Mouse (Mus musculus) frontal cortex, adult (tissue): Measurements from ENCODE around the gene Erf.
A peak's percentile ranks its signal among the peaks of the same experiment; 100 is the strongest.

Source experiments
- ATAC-seq: cut with Nextera tagmentation; 2 replicates; pipeline ENCODE4 v1.9.2; 2017; ENCODE audit warnings: mild to moderate bottlenecking, moderate library complexity, mixed read lengths; ENCODE audit not compliant: low TSS enrichment

Erf gene

DNA sequence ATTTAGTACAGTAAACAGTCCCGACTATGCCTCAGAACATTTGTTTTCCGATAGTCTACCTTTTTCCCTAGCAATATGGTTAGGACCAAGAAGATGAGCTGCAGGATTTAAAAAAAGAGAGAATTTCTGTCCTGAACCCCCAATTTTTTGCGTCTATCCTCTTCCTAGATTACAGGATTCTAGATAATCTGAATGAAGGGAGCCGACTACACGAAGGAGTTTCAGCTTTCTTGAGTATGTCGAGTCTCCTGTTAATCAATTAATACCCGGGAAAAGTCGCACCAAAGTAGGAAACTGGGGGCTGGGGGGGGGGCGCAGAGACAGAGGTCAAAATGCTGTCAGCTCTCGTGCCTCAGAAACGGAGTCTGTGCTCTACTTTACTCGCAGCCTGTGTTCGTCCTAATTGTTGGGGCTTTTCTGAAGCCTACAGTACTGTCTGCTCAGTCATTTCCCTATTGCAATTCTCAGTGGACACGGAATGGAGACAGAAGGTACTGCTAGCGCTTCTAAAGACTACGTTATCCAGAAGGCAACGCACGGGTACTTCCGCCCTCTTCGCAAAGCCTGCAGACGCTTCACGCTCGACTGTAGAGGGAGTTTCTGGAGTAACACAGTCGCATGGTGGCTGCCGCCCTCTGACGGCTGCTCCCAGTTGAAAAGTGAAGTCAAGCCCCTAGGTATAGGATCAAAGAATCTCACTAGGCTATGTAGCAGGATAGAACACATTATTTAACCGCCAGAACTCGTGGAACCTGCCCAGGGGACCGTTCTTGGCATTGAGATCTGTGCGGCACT, 11.5 kb downstream of the Erf start:
- peak; percentile 56 for ATAC-seq

DNA sequence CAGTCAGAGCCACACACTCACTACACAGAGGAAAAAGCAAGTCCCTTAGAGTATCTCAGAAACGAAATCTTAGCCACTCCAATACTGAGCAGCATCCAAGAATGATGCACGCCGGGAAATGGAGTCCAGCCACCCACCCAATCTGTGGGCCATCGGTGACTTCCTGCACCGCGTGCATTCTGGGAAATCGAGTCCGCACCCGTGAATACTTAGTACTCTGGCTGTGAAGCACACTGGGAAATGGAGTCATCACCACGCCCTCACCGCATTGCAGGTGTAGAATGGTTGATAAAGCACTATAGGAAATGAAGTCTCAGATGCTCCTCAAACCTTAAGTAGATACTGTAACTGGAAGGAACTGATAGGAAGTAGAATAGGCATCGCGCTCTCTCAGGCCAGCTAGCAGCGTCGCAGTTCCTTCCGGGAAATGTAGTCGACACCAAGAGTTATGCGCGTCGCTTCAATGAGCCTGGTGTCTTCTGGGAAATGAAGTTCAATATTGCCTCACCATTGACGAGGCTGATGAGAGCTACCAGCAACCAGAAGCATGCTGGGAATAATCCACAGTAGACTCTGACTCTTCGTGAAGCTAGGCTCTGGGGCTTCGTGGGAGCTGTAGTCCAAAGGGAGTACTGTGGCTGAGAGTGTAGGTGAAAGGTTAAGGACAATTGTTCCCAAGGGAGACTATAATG, 12.4 kb downstream of the Erf start:
- ATAC-seq = peak; percentile 69

DNA sequence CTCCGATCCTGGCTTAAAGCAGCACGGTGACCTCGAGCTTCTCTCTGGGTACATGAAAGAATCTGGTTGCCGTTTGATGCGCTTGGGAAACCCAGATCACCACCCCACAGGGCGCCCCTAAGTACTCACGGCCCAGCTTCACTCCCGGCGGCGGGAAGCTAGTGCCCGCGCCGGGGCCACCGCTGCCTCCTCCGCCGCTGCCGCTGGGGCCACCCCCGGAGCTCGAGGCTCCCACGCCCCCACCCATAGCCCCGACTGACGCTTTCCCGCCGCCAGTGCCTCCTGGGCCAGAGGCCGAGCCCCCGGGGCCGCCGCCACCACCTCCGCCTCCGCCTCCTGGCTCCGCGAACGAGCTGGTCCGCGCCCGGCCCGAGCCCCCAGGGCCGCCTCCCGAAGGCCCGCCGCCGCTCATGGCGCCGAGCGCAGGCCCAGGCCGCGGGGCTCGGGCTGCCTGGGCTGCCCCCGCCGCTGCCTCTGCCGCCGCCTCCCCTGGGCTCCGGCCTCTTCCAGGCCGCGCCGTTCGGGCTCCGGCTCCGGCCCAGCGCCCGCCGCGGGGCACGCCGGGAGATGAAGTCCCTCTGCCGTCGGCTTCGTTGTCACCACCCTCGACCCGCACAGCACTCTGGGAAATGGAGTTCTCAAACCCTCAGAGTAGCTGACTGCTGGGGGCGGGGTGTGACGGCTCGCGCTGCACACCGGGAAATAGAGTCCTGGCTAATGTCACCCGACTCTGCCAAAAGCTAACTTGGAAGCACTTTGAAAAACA, 13.1 kb downstream of the Erf start, which contains the start of gene Gsk3a:
Gene Gsk3a (minus strand): TSS at position 603 of the 766 bp plus-strand sequence.
- ATAC-seq = peak; percentile 67

DNA sequence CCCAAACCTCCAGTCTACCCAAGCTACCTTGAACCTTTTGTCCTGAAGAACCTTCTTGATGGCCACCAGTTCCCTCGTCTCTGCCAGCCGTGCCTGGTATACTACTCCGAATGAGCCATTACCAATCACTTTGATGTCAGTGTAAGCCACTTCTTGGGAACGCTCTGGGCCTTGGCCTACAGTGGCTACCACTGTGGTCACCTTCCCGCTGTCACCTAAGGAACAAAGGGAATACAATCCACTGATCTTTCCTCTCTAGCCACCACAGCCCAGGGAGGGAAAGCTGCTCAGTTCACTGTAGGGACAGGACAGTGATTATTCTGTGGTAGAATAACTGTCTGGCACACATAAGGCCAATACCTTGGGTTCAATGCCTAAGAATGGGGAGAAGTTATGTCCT, 15.0 kb downstream of the Erf start:
- ATAC-seq = no peak

DNA sequence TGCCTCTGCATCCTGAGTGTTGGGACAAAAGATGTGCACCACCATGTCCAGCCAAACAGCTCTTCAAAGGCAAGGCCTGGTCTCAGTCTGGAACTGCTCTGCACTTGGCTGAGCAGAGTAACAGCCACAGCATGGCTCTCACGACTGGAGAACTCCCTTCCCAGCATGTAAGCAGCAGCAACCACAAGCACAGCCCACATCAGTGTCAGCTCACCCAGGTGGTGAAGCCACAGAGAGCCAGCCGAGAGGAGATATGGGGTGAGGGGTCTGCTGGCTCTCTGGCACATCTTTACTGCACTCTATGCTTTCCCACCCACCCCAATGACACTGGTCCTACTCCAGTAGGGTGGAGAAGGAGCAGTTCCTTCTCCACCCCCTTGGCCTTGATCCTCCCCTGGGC, 17.5 kb downstream of the Erf start:
- no peak for ATAC-seq

DNA sequence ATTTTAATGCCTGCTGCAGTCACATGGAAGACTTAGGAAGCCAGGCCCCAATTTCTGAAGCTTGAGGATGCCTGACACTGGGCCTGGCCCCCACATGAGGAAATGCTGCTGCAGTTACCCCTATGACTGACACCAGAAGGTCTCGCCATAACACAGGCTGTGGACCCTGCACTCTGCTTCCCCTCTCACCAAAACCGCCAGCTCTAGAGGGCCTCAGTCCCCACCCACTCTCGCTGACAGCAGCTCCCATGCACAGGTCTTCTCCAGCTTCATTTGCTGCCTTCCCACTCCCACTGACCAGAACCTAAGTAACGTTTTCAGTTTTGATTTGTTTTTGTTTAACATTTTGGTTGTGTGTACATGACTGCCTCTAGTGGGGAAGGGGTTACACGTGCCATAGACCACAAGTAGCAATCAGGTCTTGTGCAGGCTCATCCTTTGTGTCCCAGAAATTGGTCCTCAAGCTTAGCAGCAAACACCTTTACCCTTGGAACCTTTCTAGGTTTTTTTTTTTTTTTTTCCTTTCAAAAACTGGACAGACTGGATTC, 18.4 kb downstream of the Erf start:
- no peak for ATAC-seq

DNA sequence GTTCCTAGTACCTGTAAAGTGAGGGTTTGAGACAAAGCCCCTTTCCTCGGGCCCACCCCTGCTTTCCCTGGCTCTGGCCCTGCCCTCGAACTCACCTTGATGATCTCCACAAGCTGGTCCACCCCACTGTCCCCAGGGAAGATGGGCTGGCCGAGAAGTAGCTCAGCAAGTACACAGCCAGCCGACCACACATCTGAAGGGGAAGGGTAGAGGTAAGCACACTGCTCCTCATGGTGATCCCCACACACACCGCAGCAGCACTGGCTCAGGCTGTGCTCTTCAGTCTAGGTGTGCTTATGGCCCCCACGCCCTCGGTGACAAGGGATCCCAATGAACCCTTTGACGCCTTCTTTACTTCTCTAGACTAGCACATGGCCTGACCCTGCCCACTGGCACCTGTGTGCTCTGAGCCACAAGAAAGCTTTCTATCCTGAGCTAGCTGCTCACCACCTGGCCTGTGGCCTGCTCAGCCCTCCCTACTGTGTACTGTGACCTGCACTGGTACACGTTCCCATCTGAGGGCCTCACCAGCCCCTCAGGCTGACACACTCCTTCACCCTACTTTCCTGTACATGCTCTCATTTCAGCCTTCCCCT, 19.8 kb downstream of the Erf start:
- no peak for ATAC-seq

DNA sequence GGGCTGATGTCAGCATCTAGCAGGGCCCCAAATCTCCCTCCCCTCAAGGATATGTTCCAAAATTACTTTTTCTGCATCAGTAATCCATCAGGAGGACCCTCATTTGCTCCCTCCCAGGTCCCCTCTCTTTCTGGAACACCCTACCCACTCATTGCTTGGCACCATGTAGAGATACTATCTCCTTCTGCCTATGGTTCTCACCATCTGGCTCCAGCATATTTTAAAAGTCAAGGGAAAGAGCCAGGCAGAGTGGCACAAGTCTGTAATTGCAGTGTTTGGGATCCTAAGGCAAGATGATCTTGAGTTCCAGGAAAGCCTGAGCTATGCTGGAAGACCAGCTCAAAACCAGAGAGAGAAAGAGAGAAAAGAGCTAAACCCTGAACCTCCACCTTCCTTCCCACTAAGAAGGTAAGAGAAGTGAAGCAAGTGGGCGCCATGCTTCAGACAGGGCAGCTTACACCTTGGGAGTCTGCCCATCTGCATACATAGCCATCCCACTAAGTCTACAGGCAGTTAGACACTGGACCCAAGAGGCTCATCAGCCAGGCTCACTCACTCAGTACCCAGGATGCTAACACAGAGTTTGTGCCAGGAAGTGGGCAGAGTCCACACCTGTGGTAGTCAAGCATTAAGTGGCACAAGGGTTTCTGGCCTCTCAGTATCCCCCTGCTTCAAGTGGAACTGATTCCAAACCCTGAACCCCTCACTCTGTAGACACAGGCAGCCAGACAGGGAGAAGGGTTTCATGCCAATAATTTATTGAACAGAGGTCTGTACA, 22.8 kb downstream of the Erf start:
- peak; percentile 32; the same call in 1 of the 2 replicates for ATAC-seq

DNA sequence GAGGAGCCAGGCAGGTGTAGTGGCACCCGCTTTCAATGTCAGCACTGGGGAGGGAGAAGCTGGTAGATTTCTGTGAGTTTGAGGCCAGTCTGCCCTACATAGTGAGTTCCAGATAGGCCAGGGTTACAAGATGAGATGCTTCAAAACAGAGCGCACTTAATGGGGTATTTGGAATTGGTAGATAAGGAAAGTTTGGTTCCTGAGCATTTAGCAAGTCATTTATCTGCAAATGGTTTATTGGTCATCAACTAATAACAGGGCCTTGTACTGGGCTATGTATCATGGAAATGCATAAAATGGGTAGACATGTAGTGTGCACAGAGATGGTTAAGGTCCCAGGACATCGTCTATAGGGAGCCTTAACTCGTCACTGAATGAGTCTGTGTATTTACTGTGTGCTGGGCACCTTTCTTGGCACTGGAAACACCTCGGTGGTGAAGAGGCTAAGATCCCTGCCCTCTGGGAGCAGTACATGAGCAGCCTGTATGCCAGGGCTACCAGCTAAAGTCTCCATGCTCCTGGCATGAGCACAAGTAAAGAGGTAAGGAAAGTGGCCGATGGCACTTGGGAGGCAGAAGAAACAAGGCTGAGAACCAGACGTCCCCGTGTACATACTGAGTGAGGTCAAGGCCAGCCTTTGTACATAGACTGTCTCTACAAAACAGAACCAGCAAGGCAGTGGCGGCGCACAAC, 28.1 kb downstream of the Erf start:
- no peak for ATAC-seq

DNA sequence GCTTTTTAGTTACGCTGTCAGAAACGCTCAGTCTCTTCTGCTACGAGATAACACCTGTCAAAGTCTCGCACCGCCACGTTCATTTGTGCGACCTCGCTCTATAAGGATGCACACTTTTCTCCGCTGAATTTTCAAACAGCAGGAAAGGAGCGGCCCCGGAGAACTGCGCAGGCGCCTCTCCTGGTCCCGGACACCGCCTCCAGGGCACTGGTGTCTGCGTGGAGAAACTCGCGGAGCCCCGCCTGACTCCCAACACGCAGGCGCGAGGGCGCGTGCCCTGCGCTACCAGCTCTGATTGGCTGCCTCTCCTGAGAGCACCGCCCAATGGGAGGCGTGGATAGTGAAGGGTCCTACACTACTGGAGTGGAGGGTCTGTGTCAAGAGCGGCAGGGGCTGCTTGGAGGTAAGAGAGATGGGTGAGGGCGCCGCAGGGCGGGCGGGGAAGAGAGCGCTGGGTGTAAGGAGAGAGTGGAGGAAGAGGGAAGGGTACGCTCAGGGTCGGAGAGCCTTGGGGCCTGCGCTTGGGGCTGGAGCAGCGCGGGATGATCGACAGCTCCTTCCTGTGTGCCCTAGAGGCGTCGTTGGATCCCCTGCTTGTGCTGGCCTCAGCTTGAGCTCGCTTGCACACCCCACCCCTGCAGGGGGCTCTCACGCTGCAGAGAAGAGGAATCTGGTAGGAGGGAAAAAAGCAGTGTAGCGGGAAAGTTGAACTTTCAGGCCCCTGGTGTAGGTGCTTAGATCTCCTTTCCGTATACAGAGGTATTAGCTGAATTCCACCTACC, 29.3 kb downstream of the Erf start, which contains the start of gene Zfp526:
Gene Zfp526 (plus strand): TSS at position 324 of the 782 bp plus-strand sequence.
- peak; percentile 90 for ATAC-seq

DNA sequence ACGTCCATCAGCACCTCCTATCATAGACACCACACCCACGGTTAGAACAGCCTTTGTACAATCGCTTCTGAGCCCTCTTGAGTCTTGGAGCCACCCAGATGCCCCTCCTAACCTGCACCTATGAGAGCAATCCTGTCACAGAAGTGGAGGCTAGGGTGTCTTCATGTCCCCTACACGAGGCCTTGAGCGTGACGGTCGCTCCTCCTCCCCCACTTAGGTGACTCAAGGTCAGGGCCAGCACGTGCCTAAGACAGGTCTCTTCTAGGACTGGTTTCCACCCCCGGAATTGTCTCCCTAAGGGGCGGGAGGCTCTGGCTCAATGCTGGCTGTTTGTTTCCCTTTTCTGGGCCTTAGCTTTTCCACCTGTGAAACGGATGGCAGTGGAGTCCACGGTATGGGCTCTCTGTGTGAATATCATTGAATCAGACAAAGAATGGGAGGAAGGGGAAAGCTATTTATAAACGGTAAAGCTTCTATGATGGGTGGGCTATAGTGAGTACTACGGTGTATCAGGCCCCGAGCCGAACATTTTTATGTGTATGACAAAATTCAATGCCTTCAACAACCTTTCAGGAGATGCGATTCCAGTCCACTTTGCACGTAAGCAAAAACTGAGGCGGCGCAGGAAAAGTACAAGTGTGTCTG, 30.0 kb downstream of the Erf start, which contains the start of gene Dedd2:
Gene Dedd2 (minus strand): TSS at position 159 of the 645 bp plus-strand sequence.
- ATAC-seq = peak; percentile 1; the same call in 1 of the 2 replicates

DNA sequence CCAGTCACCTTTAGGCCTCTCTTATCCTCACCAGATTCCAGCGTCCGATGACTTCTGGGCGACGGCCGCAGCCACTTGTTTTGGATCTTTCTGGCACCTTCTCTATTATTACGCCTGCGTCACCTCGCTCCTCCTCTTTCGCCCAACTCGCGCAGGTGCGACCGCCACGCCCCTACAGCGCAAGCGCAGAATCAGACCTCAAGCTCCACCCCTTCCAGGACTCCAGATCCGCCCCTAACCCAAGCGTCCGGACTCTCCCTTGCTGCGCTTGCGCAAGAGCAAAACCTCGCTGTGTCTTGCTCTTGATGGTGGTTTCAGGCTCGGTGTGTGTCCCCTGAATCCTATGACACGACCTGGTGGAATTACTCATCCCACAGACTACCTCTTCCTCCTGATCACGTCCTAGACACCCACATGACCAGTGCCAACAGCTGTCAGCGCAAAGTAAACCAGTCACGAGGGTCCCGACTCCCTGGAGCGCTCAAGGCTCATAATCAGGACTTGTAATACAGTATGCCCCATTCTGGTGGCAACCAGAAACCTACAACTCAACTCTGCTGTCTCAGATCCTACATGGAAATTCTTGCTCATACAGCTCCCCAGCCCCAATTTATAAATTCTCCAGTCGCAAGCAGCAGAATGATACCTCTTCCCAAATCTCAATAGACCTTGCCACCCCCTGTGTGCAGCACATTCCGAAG, 30.7 kb downstream of the Erf start:
- ATAC-seq = peak; percentile 80

DNA sequence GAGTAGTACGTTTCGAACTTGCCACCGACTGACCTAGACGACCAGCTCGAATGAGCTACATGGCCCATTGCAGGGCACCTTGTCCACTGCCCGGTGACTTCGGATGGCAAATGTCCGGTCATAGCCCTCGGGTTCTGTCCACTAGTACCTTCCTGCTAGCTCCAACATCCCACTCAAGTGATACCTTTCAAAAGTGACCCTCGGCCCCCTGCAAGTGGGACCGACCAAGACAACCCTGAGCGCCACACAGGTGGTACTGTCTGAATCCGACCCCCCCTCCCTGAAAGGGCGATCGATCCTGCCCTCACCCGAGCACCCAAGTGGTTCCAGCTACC, 31.2 kb downstream of the Erf start:
- no peak; the same call in 1 of the 2 replicates for ATAC-seq

DNA sequence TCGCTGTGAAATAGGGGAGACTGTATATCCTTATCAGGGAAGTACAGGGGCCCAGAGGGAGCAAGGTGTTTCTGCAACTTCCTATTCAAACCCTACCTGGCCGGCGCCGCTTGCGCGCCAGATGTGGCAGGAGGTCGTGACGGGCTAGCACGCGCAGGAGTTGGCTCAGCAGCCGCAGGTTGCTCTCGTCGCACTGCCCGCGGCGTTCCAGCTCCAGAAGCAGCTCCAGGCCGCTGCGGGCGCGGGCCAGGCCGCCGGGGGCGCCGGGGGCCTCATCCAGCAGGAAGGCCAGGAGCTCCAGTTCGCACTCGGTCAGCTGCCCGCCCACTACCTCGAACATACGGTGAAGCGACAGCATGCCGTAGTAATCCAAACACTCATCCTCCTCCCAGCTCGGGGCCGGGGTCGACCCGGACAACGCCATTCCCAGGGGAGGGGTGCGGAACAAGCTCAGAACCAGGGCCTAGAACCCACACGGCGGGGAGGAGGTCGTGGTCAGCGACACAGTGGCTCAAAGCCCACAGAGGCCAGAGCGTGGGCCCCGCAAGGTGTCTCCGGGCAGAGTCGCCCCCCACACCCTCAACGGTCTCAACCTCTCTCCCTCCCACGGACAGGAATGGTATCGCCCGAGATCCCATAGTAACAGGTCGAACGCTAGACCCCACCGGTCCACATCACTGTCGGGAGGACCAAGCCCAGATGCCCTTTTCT, 31.7 kb downstream of the Erf start:
- no peak for ATAC-seq

DNA sequence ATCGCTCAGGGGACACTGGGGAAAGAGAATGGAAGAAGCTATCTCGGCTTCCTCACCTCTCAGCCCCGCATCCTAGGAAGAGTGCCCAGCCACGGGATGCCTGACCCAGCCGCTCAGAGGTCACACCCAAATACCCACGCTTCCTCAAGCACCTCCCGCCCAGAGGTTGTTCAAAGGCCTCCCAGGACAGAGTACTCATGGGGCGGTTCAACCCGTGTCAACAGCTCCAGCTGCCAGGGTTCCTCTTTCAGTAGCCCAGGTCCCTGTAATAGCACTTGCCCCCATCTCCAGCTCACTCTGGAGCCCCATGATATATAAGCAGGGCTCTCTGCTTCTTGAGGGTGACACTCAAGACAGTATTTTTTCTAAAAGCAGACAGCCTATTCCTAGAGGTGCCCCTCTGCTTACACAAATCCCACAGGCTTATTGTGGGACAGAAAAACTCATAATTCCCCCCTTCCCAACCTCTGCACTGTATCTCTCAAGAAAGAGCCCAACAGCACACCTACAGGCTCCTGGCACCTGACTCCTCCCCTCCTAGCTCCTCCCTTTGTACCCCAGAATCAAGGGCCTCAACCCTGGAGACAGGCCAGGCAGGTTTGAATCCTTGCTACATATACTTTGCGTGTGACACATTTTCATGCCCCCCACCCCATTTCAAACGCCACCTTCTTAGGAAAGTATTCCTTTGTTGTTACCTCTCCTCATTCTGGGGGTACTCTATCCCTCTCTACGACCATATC, 32.7 kb downstream of the Erf start:
- no peak for ATAC-seq

DNA sequence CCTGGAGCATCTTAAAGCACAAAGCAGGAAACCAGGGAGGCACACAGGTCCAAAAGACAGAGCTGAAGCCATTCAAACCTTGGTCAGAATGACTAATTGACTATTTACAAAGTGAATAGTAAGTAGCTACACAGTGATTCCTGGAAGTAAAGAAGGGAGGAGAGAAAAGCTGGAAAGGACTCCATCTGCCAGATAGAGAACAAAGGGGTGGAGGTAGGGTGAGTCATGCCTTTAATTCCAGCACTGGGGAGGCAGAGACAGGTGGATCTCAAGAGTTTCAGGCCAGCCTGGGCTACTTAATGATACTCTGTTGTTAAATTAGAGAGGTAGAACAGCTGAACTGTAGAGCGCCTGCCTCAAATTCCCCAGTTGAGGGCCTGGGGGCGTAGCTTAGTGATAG, 36.4 kb downstream of the Erf start:
- ATAC-seq = no peak

DNA sequence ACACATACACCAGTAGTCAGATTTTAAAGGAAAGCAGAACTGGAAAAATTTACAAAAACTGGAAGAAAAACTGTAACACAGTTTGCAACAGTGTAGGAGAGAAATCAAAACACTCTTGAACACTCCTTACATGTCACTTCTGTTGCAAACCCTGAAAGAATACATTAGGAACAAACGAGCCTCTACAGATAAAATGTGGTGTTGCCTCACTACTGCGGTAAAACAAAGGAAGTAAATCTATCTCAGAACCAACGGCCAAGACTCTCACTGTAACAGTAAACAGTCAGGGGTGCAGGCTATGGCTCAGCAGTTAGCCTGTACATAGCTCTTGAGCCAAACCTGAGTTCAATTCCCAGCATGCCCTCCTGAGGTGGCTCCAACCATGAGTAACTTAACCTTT, 37.5 kb downstream of the Erf start:
- ATAC-seq = no peak
